Mouse (Mus musculus) gastrocnemius, postnatal 4 days (tissue): ENCODE results near the gene Prim2. TPM values are rescaled to one million over a fixed set of nuclear protein-coding genes. Genes with fewer than 3 reads are reported as not detected.

Experiments
- DNase-seq, 2 experiments: peaks; one replicate each; pipeline ENCODE4 v3.0.0; 2021 to 2022; ENCODE audit warnings: low spot score in 2 of 2, mixed read lengths in 2 of 2
- long read RNA-seq, 2 experiments: library from polyadenylated mRNA; stranded (forward); transcript quantifications; one replicate each; pipeline ENCODE4 v2.0.0; 2021
- total RNA-seq, 2 experiments: library from RNA; stranded (reverse); gene quantifications; 2 replicates each; pipeline ENCODE4 v1.2.3; 2021

Gene Prim2
- total RNA-seq = 10 to 100 TPM; 11.9 to 12.3 TPM
- long read RNA-seq, experiment 1, transcript Prim2-201 (14 exons, 1,975 nt) = major isoform, 7 of 9 reads
- long read RNA-seq, experiment 1, partial matches to known transcripts = 0 of 9 reads
- long read RNA-seq, experiment 1, other reads (novel, unspliced or antisense) = 2 of 9 reads
- long read RNA-seq, experiment 2, transcript Prim2-201 (14 exons, 1,975 nt) = major isoform, 7 of 7 reads
- long read RNA-seq, experiment 2, partial matches to known transcripts = 0 of 7 reads
- long read RNA-seq, experiment 2, other reads (novel, unspliced or antisense) = 0 of 7 reads

GRCm38 (mm10) chr1:33669708-33670141 lies at the start of gene Prim2:
Gene Prim2, minus strand, starts transcription at chr1:33669795.
- peak; percentile 90 for DNase-seq

DNA sequence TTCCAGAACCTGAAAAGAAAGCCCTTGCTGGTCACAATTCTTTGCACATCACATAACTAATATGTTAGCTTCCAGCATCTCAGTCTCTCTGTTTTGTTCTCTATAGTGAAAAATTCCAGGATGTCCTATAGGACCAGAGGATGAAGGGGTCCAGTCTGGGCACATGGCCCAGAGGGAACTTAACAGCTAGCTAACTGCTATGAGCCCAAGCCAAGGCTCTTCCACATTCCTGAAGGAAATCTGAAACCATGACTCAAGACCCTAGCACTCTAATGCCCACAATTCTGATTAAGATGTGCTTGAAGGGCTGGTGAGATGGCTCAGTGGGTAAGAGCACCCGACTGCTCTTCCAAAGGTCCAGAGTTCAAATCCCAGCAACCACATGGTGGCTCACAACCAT lies 48.0 kb upstream of the Prim2 start:
- DNase-seq = no peak

DNA sequence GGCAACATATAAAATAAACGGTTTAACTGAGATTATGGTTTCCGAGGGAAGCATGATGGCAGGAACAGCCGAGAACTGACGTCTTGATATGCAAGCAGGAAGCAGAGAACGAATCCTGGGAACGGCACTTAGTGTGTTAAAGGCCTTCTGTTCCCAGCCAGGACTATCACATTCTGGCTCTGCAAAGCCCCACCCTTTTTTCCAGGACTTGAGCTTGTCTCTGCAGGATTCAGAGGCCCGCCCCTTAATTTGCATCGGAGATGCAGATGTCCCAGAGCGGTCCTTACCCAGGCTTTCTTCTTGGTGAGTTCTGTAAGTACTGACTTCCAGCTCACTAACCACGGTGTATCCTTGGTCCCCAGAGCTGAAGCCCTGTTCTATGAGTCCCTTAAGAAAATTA lies 45.2 kb upstream of the Prim2 start:
- DNase-seq = no peak

GRCm38 (mm10) chr1:33712026-33712425 lies 42.4 kb upstream of the Prim2 start:
- DNase-seq = no peak

GRCm38 (mm10) chr1:33709615-33710014 lies 40.0 kb upstream of the Prim2 start:
- no peak for DNase-seq

GRCm38 (mm10) chr1:33701244-33701643 lies 31.6 kb upstream of the Prim2 start:
- no peak for DNase-seq

- DNase-seq = no peak
Measured at GRCm38 (mm10) chr1:33696016-33696415, 26.4 kb upstream of the Prim2 start.

DNA sequence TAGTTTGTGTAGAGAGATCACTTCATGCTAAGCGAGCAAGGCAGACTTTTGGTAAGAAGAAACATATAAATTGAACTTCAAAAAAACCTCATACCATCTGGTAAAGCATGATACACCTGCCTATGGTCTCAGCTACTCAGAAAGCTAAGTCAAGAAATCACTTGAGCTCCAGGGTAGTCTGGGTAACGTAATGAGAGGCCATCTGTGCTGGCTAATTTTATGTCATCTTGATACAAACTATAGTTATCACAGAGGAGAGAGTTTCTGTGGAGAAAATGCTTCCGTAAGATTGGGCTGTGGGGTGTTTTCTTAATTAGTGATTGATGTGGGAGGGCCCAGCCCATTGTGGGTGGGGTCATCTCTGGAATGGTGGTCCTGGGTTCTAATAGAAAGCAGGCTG lies 24.3 kb upstream of the Prim2 start:
- DNase-seq = no peak

DNA sequence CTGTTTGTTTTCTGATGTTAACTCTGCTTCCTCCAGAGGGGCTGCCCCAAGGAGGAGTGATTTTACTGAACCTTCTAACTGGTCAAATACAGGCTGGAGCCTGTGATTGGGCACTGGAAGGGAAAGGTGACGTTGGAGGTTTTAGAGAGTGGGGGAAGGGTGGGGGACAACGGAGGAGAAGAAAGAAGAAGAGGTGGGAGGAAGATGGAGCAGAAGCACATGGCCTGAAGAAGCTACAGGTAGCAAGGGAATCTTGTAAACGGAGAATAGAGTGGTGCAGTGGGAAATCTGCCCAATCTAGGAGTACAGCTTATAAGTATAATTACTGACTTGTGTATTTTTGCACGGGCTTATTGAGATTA lies 20.5 kb upstream of the Prim2 start:
- DNase-seq = no peak

- DNase-seq = no peak
Measured at GRCm38 (mm10) chr1:33689446-33690086, 20.0 kb upstream of the Prim2 start.

DNA sequence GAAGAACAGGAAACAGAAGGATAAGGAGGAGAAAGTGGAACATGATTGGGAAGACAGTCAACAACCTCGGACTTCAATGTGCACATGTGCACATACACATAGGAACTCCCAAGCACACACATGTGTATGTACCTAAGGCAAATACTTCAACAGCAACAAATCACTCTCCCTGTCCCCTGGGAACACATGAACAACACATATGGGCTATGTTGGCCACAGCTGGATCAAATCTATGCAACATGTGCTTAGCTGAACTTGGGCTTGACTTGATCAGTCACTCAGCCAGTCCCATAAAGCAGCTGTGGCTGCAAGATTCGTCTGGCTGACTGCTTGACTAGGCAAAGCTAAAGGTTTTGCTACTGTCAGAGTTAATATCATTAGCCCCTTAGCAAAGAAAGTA lies 19.2 kb upstream of the Prim2 start:
- DNase-seq = no peak

GRCm38 (mm10) chr1:33684459-33684858 lies 14.9 kb upstream of the Prim2 start:
- no peak for DNase-seq

- no peak for DNase-seq
Measured at GRCm38 (mm10) chr1:33680890-33681289, 11.3 kb upstream of the Prim2 start.

GRCm38 (mm10) chr1:33680435-33680834 lies 10.8 kb upstream of the Prim2 start:
- no peak for DNase-seq

- no peak for DNase-seq
Measured at GRCm38 (mm10) chr1:33673158-33673960, 3.8 kb upstream of the Prim2 start.

DNA sequence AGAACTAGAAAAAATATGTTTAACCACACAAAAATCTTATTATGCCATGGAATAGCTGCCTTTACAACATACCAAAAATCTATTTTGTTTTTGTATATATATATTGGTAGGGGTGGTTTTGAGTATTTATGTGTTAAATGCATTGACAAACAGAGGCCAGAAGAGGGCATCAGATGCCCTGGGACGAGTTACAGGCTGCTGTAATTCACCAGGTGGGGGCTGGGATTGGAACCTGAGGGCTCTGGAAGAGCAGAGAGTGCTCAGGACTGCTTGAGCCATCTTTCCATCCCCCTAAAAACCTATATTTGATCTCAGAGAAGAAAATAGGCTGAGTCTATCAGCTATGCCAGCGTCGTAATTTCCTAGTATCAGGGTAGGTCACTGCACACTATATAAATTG lies 2.9 kb upstream of the Prim2 start:
- DNase-seq = peak in 1 of 2 experiments; percentile 48

GRCm38 (mm10) chr1:33672083-33672482 lies 2.5 kb upstream of the Prim2 start:
- no peak for DNase-seq

- no peak for DNase-seq
Measured at GRCm38 (mm10) chr1:33671441-33671840, 1.8 kb upstream of the Prim2 start.

- DNase-seq = peak in 1 of 2 experiments; percentile 50
Measured at GRCm38 (mm10) chr1:33670164-33670616, 595 bp upstream of the Prim2 start.

DNA sequence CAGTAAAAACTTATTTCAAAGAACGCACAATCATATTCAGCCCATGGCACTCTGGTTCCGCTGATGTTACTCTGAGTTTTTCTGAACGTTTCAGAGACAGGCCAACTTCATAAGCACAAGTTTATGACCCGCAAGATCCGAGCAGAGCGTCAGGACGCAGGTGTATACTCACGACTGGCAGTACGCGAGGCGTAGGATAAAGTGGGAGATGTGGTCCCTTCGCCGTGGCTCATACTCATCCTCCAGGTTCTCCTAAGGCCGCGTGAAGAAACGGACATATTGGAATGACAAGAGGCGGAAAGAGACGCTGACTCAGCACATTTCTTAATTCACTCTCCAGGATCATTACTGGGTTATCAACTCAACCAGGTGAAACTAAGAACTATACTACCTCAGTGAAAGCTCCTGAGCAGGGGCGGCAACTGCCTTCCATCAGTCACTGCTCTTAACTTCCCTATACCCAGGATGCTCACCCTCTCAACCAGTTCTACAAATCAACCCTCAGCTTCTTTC lies 5.9 kb downstream of the Prim2 start:
- DNase-seq = no peak

GRCm38 (mm10) chr1:33663163-33663562 lies 6.4 kb downstream of the Prim2 start:
- DNase-seq = no peak

DNA sequence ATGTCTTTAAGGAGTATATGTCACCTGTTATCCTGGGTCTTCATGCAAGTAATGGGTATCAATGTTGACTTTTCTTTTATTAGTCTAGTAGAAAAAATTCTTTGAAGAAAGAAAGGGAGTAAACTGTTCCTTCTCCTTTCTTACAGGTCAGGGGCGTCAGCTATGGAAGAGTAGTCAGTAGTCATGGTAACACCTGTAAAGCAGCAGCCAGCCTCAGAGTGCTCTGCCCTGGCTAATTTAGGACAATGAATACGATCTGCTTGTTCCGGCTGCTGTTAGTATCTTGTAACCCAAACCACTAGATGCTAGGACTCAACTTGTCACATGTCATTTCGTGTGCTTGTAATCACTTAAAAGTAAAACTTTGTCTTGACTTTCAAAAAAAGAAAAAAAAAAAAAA lies 11.3 kb downstream of the Prim2 start:
- no peak for DNase-seq
